ENCODE assay signal across 27 mouse cellular contexts in the genomic region with DNA sequence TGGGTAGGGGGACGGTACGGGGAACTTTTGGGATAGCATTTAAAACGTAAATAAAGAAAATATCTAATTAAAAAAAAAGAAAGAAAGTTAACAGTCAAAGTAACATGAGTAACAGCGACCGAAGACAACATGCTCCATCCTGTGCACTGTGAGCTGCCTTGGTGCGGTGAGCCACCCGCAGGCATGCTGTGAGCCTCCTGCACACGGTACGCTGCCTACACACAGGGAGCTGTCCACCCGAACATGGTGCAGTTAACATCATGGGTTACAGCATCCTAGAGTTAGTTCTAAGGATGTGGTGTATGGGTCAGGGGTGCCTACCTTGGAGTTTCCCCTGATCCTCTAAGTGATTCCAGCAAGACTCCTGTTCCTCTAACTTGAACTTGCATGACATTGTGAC.
"Had no signal": no experiment of that assay in that cellular context is flagged by ENCODE, and none has a peak within 500 bp of the region (broad histone marks: within the 10 kb centered on the region; RNA-seq: fewer than 3 reads in every experiment).

No protein-coding gene starts in this region.

- H3K36me3 ChIP-seq: embryonic facial prominence, embryonic 10.5 days; embryonic facial prominence, embryonic 12.5 days; embryonic facial prominence, embryonic 13.5 days; embryonic facial prominence, embryonic 15.5 days; forebrain, embryonic 10.5 days; forebrain, embryonic 12.5 days; forebrain, embryonic 15.5 days had no signal

- H3K4me3 ChIP-seq: embryonic facial prominence, embryonic 10.5 days; embryonic facial prominence, embryonic 12.5 days; embryonic facial prominence, embryonic 13.5 days; embryonic facial prominence, embryonic 15.5 days; erythroblast, embryonic 14.5 days; forebrain, embryonic 10.5 days; forebrain, embryonic 12.5 days; forebrain, embryonic 13.5 days; forebrain, embryonic 15.5 days; gastrocnemius, adult 2 months; heart, adult 2 months had no signal

- H3K4me2 ChIP-seq: embryonic facial prominence, embryonic 12.5 days; embryonic facial prominence, embryonic 13.5 days; embryonic facial prominence, embryonic 15.5 days; forebrain, embryonic 12.5 days; forebrain, embryonic 13.5 days; forebrain, embryonic 15.5 days had no signal

- ATAC-seq: forebrain, embryonic 13.5 days; forebrain, embryonic 14.5 days; forebrain, embryonic 15.5 days; forebrain, embryonic 16.5 days; forebrain, postnatal 0 days had no signal

- H3K4me1 ChIP-seq: embryonic facial prominence, embryonic 10.5 days; embryonic facial prominence, embryonic 12.5 days; embryonic facial prominence, embryonic 13.5 days; embryonic facial prominence, embryonic 15.5 days; forebrain, embryonic 10.5 days; forebrain, embryonic 12.5 days; forebrain, embryonic 13.5 days; forebrain, embryonic 15.5 days had no signal

- H3K27me3 ChIP-seq: embryonic facial prominence, embryonic 12.5 days; embryonic facial prominence, embryonic 13.5 days; embryonic facial prominence, embryonic 15.5 days; forebrain, embryonic 12.5 days; forebrain, embryonic 13.5 days; forebrain, embryonic 15.5 days had no signal

- DNase-seq: cerebellum, adult 2 months; cerebellum, adult 8-10 months; cerebellum, adult 9-10 months; cerebellum, adult 9-11 months; cerebellum, postnatal 10 days; cerebellum, postnatal 14 days; cerebellum, postnatal 25 days; cerebellum, postnatal 36 days; embryo, embryonic 11 days; forebrain, postnatal 0 days; gastrocnemius, adult 2 months; gastrocnemius, postnatal 10 days; gastrocnemius, postnatal 14 days; gastrocnemius, postnatal 25 days; gastrocnemius, postnatal 36 days; heart, adult 2 months had no signal

- H3K9me3 ChIP-seq: embryonic facial prominence, embryonic 12.5 days; embryonic facial prominence, embryonic 13.5 days; embryonic facial prominence, embryonic 15.5 days; forebrain, embryonic 13.5 days; forebrain, embryonic 15.5 days had no signal
